ENCODE assay signal across 20 mouse cellular contexts in genomic region chr1:120253751-120254150, GRCm38 (mm10). TPM values are rescaled to one million over a fixed set of nuclear protein-coding genes. Genes with fewer than 3 reads are reported as not detected.
DNase-seq lines count a peak whose midpoint lies in the region; ATAC-seq and TF ChIP-seq lines count a peak whose summit lies in the region.
"Had no signal": no experiment of that assay in that cellular context is flagged by ENCODE, and none has a peak within 500 bp of the region (broad histone marks: within the 10 kb centered on the region; RNA-seq: fewer than 3 reads in every experiment).

No protein-coding gene starts in this region.

- peak overlapping the region; percentile 26; the same call in 1 of the 2 replicates for H3K27ac ChIP-seq in heart, postnatal 0 days (ENCODE audit: low read depth)
- no peak overlapping the region for H3K27ac ChIP-seq in cerebellum, adult 2 months (ENCODE audit: insufficient read depth, low read length)
- H3K27ac ChIP-seq: forebrain, embryonic 10.5 days; left cerebral cortex, adult 2 months; limb, embryonic 10.5 days; midbrain, embryonic 10.5 days; stomach, embryonic 15.5 days had no signal

- no peak overlapping the region for H3K4me3 ChIP-seq in heart, postnatal 0 days (ENCODE audit: low read depth, low read length)
- no peak overlapping the region for H3K4me3 ChIP-seq in cerebellum, adult 2 months (replicated peaks; ENCODE audit: insufficient read depth, low read depth, low read length)
- H3K4me3 ChIP-seq: forebrain, embryonic 10.5 days; left cerebral cortex, adult 2 months; limb, embryonic 10.5 days; midbrain, embryonic 10.5 days; stomach, embryonic 15.5 days had no signal

- no peak overlapping the region for H3K9ac ChIP-seq in heart, postnatal 0 days (replicated peaks; ENCODE audit: low read depth, low read length)
- H3K9ac ChIP-seq: liver, postnatal 0 days; stomach, embryonic 15.5 days had no signal

- no peak for TF ChIP-seq CTCF in heart, postnatal 0 days (IDR thresholded peaks at IDR 0.05; ENCODE audit: low read depth)
- TF ChIP-seq CTCF in cerebellum, adult 2 months (IDR thresholded peaks at IDR 0.05; ENCODE audit: borderline replicate concordance, insufficient read depth, low read depth, low read length): no peak

- no peak for TF ChIP-seq POLR2A in cerebellum, adult 2 months (IDR thresholded peaks at IDR 0.05; ENCODE audit: borderline replicate concordance, insufficient read depth, low read length)

- peak; percentile 34 for DNase-seq in lung, postnatal 25 days (ENCODE audit: low spot score)
- no peak for DNase-seq in lung, postnatal 10 days
- DNase-seq in gastrocnemius, postnatal 14 days: peak; percentile 48
- peak; percentile 69 for DNase-seq in heart, postnatal 0 days (ENCODE audit: low spot score)
- DNase-seq in skeletal muscle tissue, adult 2 months (ENCODE audit: low read depth, low spot score): peak; percentile 85
- no peak for DNase-seq in cerebellum, adult 2 months
- no peak for DNase-seq in urinary bladder, postnatal 4 days (ENCODE audit: low spot score in 2 of 2)
- DNase-seq: adrenal gland, postnatal 10 days; cerebellum, adult 18-20 months; kidney, adult 2 months; kidney, postnatal 36 days; liver, postnatal 0 days; lung, postnatal 4 days; right cerebral cortex, postnatal 25 days had no signal

- 56% methylated on average over 6 of the region's 6 CpGs for WGBS in heart, postnatal 0 days
- WGBS in cerebellum, adult 2 months: 86% methylated on average over 6 of the region's 6 CpGs

- no peaks in the 10 kb centered on the region for H3K36me3 ChIP-seq in heart, postnatal 0 days (replicated peaks; ENCODE audit: control insufficient read depth, insufficient read depth, low read length)
- H3K36me3 ChIP-seq: forebrain, embryonic 10.5 days; limb, embryonic 10.5 days; midbrain, embryonic 10.5 days; stomach, embryonic 15.5 days had no signal

- intact Hi-C loops in gastrocnemius, postnatal 14 days (cut with DNase I; ENCODE audit: low total_unique reads): no loop called here

- H3K4me1 ChIP-seq in heart, postnatal 0 days (ENCODE audit: control insufficient read depth, insufficient read depth): no peaks in the 10 kb centered on the region
- no peaks in the 10 kb centered on the region for H3K4me1 ChIP-seq in cerebellum, adult 2 months (ENCODE audit: control insufficient read depth, insufficient read depth, low read length)

- H3K27me3 ChIP-seq in heart, postnatal 0 days (ENCODE audit: control insufficient read depth, insufficient read depth, low read length): no peaks in the 10 kb centered on the region
- H3K27me3 ChIP-seq in cerebellum, adult 2 months (ENCODE audit: control insufficient read depth, insufficient read depth, low read length): no peaks in the 10 kb centered on the region
- H3K27me3 ChIP-seq: Patski; stomach, embryonic 15.5 days had no signal

- TF ChIP-seq EP300 in heart, postnatal 0 days (IDR thresholded peaks at IDR 0.05; ENCODE audit: low read depth): no peak

- peak; percentile 67 for ATAC-seq in heart, postnatal 0 days (ENCODE audit: insufficient read depth, low read depth)
- ATAC-seq: liver, postnatal 0 days; Patski had no signal

- H3K9me3 ChIP-seq in heart, postnatal 0 days (replicated peaks; ENCODE audit: control insufficient read depth, low read length): peaks cover 7% of the 10 kb centered on the region; the same call in 1 of the 2 replicates
- H3K9me3 ChIP-seq: forebrain, embryonic 10.5 days; limb, embryonic 10.5 days; midbrain, embryonic 10.5 days; stomach, embryonic 15.5 days had no signal

- H3K4me2 ChIP-seq in heart, postnatal 0 days (ENCODE audit: low read depth, low read length): no peak overlapping the region
- H3K4me2 ChIP-seq: stomach, embryonic 15.5 days had no signal

RNA-seq across cellular contexts. Expression of gene Steap3, which starts 18.8 kb away (rescaled TPM):
- 10 to 100 TPM; 24.0 to 34.6 TPM for total RNA-seq in gastrocnemius, postnatal 14 days (2021)
- total RNA-seq in heart, postnatal 0 days (2014; rRNA removed; ENCODE audit: low replicate concordance): 15.4 and 38.7 TPM in 2 replicates
- 19.6 and 20.3 TPM in 2 replicates for polyA plus RNA-seq in heart, postnatal 0 days (2015; fragmentation: Nextera tagmentation; extraction: Ambion mirVana)
- 3.5 and 3.9 TPM in 2 replicates for polyA plus RNA-seq in cerebellum, adult 2 months (2012; rRNA removed)

Comparison
In these comparisons a context has a peak if more than half of its experiments do, and no peak if none do; other contexts are left out.
1. DNase-seq: peak in lung, postnatal 25 days (single experiment), gastrocnemius, postnatal 14 days (single experiment), heart, postnatal 0 days (single experiment) and skeletal muscle tissue, adult 2 months (single experiment); none in lung, postnatal 10 days (single experiment), cerebellum, adult 2 months (0 of 2) and urinary bladder, postnatal 4 days (0 of 2).